Mouse (Mus musculus) left cerebral cortex, adult 2 months (tissue): Measurements from ENCODE around the gene Gipc3. TPM values are rescaled to one million over a fixed set of nuclear protein-coding genes. Genes with fewer than 3 reads are reported as not detected.

ENCODE experiments used
- DNase-seq, 2 experiments: peaks; one replicate each; pipeline ENCODE4 v3.0.0; 2021 to 2022; ENCODE audit warnings: low spot score in 2 of 2, mixed read lengths in 1 of 2; ENCODE audit errors: extremely low spot score in 1 of 2
- H3K27ac ChIP-seq: fragments of 200-600 bp; 2 replicates; pipeline ENCODE4 v1.8.1; 2022
- H3K4me3 ChIP-seq: fragments of 200-600 bp; 2 replicates; pipeline ENCODE4 v1.8.1; 2022
- CTCF ChIP-seq: fragments of 200-600 bp; IDR thresholded peaks from 2 replicates; pipeline ENCODE4 v1.8.1; 2022; ENCODE audit warnings: antibody characterized with exemption, mild to moderate bottlenecking, moderate library complexity
- intact Hi-C: fragments of 180-260 bp; cut with DNase I; formaldehyde crosslinking; loops from one replicate; pipeline ENCODE4 v1.15.1; 2025
- total RNA-seq, 2 experiments: library from RNA; stranded (reverse); gene quantifications; 2 replicates each; pipeline ENCODE4 v1.2.3; 2021

Gipc3 gene
- total RNA-seq, 2 experiments from 2014 or later: 1.7 to 2.1 TPM

- TF ChIP-seq CTCF: no peak
- Histone ChIP-seq H3K27ac (no peak overlapping the region), H3K4me3 (no peak overlapping the region)
- intact Hi-C loops: loop anchor here (2.0 to 5.0 kb wide), 3 partner anchors 31 to 154 kb away; partner anchors contain the start of gene Cactin
- no peak for DNase-seq
Observed at GRCm38 (mm10) chr10:81351678-81352291, 8.7 kb upstream of the Gipc3 start.

GRCm38 (mm10) chr10:81350351-81351063 is 7.4 kb upstream of the Gipc3 start, which contains the start of gene Hmg20b:
Gene Hmg20b, minus strand, starts transcription at chr10:81350480.
- DNase-seq: peak; percentile 99 to 100
- Histone ChIP-seq H3K4me3 (peak within 1 kb of the TSS; percentile 62), H3K27ac (peak within 1 kb of the TSS; percentile 79)
- intact Hi-C loops: loop anchor here (2.0 to 5.0 kb wide), 3 partner anchors 30 to 153 kb away; partner anchors contain the start of gene Cactin
- TF ChIP-seq CTCF: peak; percentile 89

- intact Hi-C loops: loop anchor here (2.0 to 5.0 kb wide), 3 partner anchors 29 to 153 kb away; partner anchors contain the start of gene Cactin
- no peak for TF ChIP-seq CTCF
- H3K4me3 ChIP-seq: peak overlapping the region; percentile 62
- DNase-seq: no peak
- H3K27ac ChIP-seq: peak overlapping the region; percentile 49
Observed at GRCm38 (mm10) chr10:81349961-81350350, 6.9 kb upstream of the Gipc3 start.

GRCm38 (mm10) chr10:81349146-81349545 is 6.1 kb upstream of the Gipc3 start:
- no peak overlapping the region for H3K27ac ChIP-seq
- intact Hi-C loops: no loop called here

GRCm38 (mm10) chr10:81346453-81347067 is 3.5 kb upstream of the Gipc3 start:
- no peak overlapping the region for H3K27ac ChIP-seq
- intact Hi-C loops: no loop called here
- no peak overlapping the region for H3K4me3 ChIP-seq
- peak; percentile 52 to 65 for DNase-seq
- TF ChIP-seq CTCF: peak; percentile 43

More at GRCm38 (mm10) chr10:81349146-81349545, 6.1 kb upstream of the Gipc3 start:
- peak overlapping the region; percentile 62 for H3K4me3 ChIP-seq
- no peak for DNase-seq
- TF ChIP-seq CTCF: no peak

GRCm38 (mm10) chr10:81345162-81345534 is 2.1 kb upstream of the Gipc3 start:
- no peak for DNase-seq
- H3K4me3 ChIP-seq: no peak overlapping the region
- intact Hi-C loops: no loop called here
- TF ChIP-seq CTCF: no peak
- no peak overlapping the region for H3K27ac ChIP-seq

- DNase-seq: no peak
- H3K4me3 ChIP-seq: no peak overlapping the region
- intact Hi-C loops: loop anchor here (5.0 kb wide), 1 partner anchor 57 kb away; no protein-coding TSS in a partner anchor
- no peak overlapping the region for H3K27ac ChIP-seq
- peak; percentile 41 for TF ChIP-seq CTCF
Observed at GRCm38 (mm10) chr10:81344421-81345161, 1.5 kb upstream of the Gipc3 start.

GRCm38 (mm10) chr10:81341333-81341949 is 1.6 kb downstream of the Gipc3 start:
- intact Hi-C loops: loop anchor here (5.0 kb wide), 1 partner anchor 54 kb away; no protein-coding TSS in a partner anchor

GRCm38 (mm10) chr10:81340551-81341332 is 2.3 kb downstream of the Gipc3 start:
- intact Hi-C loops: loop anchor here (5.0 kb wide), 1 partner anchor 53 kb away; no protein-coding TSS in a partner anchor
- no peak for DNase-seq

More at GRCm38 (mm10) chr10:81341333-81341949, 1.6 kb downstream of the Gipc3 start:
- H3K4me3 ChIP-seq: no peak overlapping the region
- DNase-seq: peak in 1 of 2 experiments; percentile 66
- TF ChIP-seq CTCF: peak; percentile 87
- H3K27ac ChIP-seq: no peak overlapping the region

GRCm38 (mm10) chr10:81336558-81336957 is 6.5 kb downstream of the Gipc3 start:
- intact Hi-C loops: no loop called here
- no peak for TF ChIP-seq CTCF
- no peak for DNase-seq

More at GRCm38 (mm10) chr10:81340551-81341332, 2.3 kb downstream of the Gipc3 start:
- Histone ChIP-seq H3K27ac (no peak overlapping the region), H3K4me3 (no peak overlapping the region)
- no peak for TF ChIP-seq CTCF

More at GRCm38 (mm10) chr10:81336558-81336957, 6.5 kb downstream of the Gipc3 start:
- Histone ChIP-seq H3K27ac (no peak overlapping the region), H3K4me3 (no peak overlapping the region)
